Mouse (Mus musculus): ENCODE data around the gene Dag1.

The Dag1 gene

DNA sequence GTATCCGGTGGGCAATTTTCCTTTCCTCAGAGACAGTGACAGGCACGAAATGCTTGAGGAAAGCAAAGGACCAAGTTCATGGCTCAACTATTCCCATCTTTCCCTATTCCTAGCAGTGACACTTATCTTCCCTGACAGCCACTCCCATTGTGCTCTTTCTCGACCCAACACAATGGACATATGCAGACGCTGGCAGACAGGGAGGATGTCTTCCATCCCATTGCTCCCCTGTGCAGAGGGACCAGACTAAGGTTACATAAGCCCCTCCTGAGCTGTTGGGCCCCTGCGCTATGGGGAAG, 74.3 kb downstream of the Dag1 start:
- peak; percentile 52; the same call in 1 of the 2 replicates for ATAC-seq (ENCODE audit: insufficient number of reproducible peaks, low FRiP score, low TSS enrichment)

- ATAC-seq (ENCODE audit: insufficient number of reproducible peaks, low FRiP score, low TSS enrichment): no peak
Observed at GRCm38 (mm10) chr9:108189023-108189422, 74.7 kb downstream of the Dag1 start.

DNA sequence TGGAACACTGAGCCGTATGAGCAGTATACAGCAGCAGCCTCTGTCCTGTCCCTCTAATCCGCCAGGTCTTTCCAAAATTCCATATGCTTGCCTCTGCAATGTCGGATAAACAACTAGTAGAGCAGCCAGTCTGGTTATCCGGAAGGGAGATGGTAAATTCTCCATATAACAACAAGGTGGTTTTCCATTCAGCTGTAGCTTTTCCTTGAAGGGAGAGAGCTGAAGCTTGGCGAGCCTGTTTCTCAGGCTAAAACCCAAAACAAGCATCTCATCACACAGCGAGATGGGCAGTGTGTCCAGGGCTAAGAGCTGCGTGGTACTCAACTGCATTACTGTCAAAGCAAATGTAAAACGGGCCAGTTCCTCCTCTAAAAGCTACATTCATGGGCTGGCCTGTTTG, 75.2 kb downstream of the Dag1 start:
- no peak for ATAC-seq (ENCODE audit: insufficient number of reproducible peaks, low FRiP score, low TSS enrichment)

DNA sequence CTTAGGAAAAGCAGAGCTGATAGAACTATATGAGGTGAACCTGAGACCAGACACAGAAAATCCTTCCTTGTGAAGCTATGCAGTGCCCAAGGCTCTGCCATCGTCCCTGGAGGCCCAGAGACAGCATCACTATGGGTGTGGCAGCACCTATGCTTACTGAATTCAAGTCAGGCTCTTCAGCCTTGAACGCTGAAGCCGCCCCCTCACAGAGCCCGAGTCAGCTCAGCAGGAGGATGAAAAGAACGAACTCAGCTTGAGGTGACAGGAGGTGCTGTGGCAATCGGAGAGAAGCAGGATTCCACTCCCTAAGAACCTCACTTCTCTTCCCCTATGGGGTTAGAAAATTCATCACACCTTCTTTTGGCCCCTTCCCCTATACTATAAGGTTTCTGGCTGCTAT, 76.1 kb downstream of the Dag1 start:
- ATAC-seq (ENCODE audit: insufficient number of reproducible peaks, low FRiP score, low TSS enrichment): no peak

DNA sequence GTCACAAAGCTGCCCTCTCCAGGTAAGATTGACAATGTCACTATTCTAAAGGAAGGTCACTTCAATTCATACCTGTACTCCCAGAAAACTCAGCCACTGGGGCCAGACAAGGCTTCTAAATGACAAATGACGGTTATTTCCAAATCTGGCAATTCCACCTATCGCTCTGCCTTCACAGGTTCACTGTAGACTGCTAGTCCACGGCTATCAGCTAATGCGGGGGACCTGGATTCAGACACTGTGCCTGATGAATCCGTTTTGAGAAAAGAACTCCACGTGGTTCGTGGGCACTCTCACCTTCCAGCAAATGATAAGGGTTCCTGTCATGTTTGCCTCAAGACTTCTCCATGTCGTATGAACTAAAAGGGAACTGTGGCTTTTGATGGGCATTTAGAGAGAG, 78.0 kb downstream of the Dag1 start:
- no peak for ATAC-seq (ENCODE audit: insufficient number of reproducible peaks, low FRiP score, low TSS enrichment)

DNA sequence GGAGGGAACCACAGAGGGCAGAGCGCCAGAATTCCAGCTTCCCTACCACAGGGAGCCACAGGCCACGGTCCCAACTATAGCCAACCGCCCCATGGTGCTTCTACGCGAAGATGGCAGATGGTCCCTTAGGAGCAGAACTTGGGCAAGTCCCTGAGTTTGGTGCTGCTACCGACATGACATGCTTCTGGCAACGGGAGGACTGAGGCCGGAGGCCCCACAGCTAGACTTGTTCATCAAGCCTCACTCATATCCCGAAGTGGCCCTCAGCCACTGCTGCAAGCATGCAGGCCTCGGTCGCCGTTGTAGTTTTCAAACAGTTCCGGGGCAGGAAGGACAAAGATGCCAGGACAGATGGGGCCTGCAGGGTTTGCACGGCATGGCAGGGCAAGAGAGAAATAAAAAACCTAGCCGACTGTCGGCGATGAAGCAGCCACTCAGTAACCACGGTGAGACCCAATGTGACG, 80.2 kb downstream of the Dag1 start:
- peak; percentile 26; the same call in 1 of the 2 replicates for ATAC-seq (ENCODE audit: insufficient number of reproducible peaks, low FRiP score, low TSS enrichment)

DNA sequence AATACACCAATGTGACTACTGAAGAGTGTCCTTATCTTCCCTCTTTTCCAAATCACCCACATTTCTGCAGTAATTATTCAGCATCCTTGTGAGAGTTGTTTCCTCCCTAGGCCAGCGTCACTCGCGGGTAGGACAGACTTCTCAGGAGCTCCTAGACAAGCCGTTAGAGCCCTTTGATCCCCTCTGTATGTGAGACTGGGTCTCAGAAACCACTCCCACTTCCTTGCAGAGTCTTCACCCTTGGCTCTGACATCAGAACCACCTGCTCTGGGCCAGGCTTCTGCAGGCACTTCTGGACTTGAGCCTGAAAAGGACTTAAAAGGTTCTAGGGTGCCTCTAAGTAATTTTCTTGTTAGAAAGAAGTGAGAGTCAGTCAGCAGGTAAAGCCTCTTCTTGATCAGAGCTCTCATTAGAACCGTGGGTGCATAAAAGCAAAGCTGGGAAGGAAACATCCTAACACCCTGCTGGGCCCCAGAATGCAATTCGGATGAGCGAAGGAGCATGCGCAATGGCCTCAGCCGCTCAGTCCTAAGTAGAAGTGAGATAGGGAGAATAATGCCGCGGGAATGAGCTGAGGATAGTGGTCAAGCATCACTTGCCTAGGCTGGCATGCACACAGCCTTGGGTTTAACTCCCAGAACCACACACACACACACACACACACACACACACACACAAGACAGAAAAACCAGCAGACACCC, 80.8 kb downstream of the Dag1 start:
- ATAC-seq (ENCODE audit: insufficient number of reproducible peaks, low FRiP score, low TSS enrichment): no peak

DNA sequence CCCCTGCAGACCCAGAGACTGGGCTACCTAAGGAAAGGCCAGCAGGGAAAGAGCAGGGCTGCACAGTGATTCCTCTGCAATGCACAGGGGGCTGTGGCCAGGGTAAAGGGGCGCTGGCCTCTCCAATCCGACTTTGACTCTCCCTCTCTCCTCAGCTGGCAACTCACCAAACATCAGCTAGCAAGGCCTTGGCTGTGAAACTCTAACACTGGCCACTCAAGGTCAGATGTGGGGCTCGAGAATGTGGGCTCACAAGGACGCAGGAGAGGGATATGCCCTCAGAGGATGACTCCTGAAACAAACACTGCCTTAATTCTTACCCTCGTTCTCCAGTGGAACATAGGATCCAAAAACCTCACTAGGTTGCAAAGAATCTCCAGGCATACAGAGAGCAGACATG, 85.4 kb downstream of the Dag1 start:
- ATAC-seq (ENCODE audit: insufficient number of reproducible peaks, low FRiP score, low TSS enrichment): no peak

DNA sequence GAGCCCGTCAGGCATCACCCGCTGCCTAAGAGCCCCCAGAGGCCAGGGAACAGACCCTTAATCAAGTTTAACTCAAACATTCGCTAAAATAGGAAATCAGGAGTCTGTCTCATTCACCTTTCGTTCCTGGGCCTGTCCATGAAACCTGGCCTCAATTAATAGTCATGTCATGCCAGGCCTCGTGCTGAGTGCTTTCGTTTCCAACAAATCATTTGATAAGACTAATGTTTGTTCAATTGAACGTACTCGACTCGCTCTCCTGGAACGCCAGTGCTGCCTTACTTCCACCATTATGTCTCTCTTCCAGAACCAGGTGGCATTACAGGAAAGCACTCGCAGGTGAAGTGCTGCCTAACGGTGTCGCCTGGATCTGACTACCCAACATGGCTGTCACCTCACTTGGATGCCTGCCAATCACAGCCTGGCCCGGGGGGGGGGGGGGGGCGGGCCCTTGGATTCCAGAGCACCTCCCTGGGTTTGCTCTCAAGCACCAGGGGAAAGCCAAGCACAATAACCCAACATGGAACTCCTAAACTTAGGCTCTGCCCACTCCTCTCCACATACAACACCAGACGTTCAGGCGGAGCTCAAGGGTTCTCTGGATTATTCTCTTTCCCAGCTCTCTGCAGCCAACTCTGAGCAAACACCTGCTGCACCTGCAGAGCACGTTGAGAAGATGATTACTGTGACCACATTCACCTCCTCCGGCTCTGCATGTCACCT, 88.5 kb downstream of the Dag1 start:
- no peak for ATAC-seq (ENCODE audit: insufficient number of reproducible peaks, low FRiP score, low TSS enrichment)

GRCm38 (mm10) chr9:108172777-108173350, 90.9 kb downstream of the Dag1 start:
- no peak; the same call in 1 of the 2 replicates for ATAC-seq (ENCODE audit: insufficient number of reproducible peaks, low FRiP score, low TSS enrichment)

GRCm38 (mm10) chr9:108169751-108170150, 94.0 kb downstream of the Dag1 start:
- ATAC-seq (ENCODE audit: insufficient number of reproducible peaks, low FRiP score, low TSS enrichment): no peak

DNA sequence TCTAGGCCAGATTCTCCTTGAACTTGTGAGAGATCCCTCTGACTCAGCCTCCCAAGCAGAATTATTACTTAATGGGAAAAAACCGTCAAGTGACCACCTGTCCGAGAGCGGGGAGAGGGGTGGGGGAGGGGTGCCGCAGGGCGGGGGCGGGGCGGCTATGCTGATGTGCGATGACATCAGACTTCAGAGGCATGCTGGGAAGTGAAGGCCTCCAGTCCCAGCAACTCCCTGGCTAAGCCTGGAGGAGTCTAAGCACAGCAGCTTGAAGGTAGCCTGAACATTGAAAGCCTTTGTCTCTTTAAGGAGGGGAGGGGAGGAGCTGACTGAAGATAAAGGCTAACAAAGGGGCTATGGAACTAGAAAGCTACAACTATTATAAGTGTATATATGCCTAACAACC, 98.6 kb downstream of the Dag1 start:
- no peak for ATAC-seq (ENCODE audit: insufficient number of reproducible peaks, low FRiP score, low TSS enrichment)

GRCm38 (mm10) chr9:108163646-108164284, 100.0 kb downstream of the Dag1 start:
- ATAC-seq (ENCODE audit: insufficient number of reproducible peaks, low FRiP score, low TSS enrichment): no peak; the same call in 1 of the 2 replicates

DNA sequence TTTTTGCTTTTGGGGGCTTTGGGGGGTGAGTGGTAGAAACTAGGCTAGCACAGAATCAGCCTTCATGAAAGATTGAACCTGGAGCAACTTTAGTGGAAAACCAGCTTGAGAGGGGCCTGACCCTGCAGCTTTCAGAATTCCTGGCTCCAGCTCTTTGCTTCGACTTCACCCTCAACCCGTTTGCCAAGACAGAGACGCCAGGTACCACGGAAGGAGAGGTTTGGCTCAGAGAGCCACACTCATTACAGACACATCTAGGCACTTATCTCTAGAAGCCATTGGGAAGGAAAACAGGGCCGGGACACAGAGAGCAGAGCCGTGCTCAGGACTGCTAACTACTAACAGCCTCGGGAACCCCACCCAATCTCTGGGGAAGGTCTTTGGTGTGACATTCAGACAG, 105.9 kb downstream of the Dag1 start:
- no peak for ATAC-seq (ENCODE audit: insufficient number of reproducible peaks, low FRiP score, low TSS enrichment)

GRCm38 (mm10) chr9:108157451-108157850, 106.3 kb downstream of the Dag1 start:
- no peak for ATAC-seq (ENCODE audit: insufficient number of reproducible peaks, low FRiP score, low TSS enrichment)

DNA sequence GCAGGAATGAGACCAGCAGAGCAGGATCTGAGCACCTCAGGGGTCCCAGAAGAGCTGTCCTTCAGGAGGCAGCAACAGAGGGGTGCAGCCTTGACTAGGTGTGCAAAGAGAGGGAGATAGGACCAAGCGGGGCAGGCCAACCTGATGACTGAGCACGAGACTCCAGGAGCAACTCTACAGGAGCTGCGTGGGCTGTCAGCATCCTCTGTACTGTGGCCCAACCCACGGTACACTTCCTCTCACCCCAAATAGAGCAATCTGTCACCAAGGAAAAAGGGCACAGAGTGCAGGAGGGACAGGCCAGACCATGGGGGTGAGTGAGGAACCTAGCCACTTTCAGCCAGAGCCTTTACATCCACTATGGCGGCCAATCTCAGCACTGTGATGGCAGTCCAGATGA, 107.0 kb downstream of the Dag1 start:
- ATAC-seq (ENCODE audit: insufficient number of reproducible peaks, low FRiP score, low TSS enrichment): peak; percentile 53; the same call in 1 of the 2 replicates

GRCm38 (mm10) chr9:108154814-108155213, 108.9 kb downstream of the Dag1 start:
- ATAC-seq (ENCODE audit: insufficient number of reproducible peaks, low FRiP score, low TSS enrichment): no peak

Data from cerebellum, adult (tissue).